Mouse (Mus musculus): ENCODE measurements around the gene Asb5.
"Not testable (repeated sequence)": the region's sequence is repeated elsewhere in the genome, so short reads cannot be mapped to it uniquely, and the experiment has no call there.

The Asb5 gene

GRCm38 (mm10) chr8:54541331-54541730 is 12.0 kb downstream of the Asb5 start:
- DNase-seq, result no peak

DNA sequence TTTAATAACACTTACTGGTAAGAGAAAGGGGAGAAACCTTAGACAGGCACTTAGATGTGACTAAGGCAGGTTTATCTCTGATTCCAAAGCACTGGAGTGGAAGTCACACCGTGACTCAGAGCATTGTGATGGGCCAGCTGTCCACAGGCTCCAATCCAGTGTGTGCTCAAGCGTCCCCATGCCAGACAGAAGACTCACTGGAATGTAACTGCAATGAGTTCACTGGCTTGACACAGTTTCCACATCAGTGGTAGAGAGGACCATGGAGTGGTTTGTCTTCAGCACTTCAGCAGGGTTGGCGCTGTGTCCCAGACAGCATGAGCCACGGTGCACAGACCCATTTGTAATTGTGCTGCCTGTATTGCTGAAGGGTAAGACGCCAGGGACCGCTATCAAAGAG is 19.0 kb downstream of the Asb5 start:
- DNase-seq, result no peak

GRCm38 (mm10) chr8:54550026-54550574 is 20.7 kb downstream of the Asb5 start:
- DNase-seq, result no peak

- DNase-seq, result no peak
These were observed 25.5 kb downstream of the Asb5 start for GRCm38 (mm10) chr8:54554921-54555320.

DNA sequence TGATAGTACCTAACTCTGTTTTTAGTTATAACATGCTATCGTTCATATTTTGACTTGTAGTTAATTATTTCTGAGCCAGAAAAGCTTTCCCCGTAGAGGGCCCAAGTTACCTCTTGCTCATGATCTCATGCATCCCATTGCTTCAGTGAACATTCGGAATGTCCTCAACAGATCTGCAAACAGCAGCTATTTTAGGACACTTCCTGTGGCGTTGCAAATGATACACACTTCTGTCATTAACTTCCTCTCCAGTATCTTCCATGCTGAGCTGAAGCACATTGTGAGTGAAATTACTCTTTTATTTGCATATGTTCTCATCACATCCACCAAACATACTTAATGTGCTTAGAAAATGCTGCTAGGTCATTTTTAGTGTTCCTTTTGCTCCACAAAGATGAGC is 32.8 kb downstream of the Asb5 start:
- DNase-seq, result no peak

DNA sequence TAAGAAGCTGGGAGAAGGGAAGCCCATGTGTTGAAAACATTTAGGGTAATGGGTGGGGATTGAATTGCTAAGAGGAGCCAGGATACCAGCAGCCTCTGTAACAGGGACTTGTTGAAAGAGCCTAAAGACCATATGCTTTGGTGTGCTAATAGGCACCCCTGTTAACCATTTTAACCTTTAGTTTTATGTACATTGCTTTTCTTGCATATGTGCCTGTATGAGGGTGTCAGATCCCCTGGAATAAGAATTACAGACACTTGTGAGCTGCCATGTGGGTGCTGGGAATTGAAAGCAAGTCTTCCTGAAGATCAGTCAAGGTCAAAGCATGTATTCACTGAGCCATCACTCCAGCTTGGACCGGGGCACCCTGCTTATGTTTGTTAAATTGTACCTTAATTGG is 35.8 kb downstream of the Asb5 start:
- DNase-seq, result no peak

DNA sequence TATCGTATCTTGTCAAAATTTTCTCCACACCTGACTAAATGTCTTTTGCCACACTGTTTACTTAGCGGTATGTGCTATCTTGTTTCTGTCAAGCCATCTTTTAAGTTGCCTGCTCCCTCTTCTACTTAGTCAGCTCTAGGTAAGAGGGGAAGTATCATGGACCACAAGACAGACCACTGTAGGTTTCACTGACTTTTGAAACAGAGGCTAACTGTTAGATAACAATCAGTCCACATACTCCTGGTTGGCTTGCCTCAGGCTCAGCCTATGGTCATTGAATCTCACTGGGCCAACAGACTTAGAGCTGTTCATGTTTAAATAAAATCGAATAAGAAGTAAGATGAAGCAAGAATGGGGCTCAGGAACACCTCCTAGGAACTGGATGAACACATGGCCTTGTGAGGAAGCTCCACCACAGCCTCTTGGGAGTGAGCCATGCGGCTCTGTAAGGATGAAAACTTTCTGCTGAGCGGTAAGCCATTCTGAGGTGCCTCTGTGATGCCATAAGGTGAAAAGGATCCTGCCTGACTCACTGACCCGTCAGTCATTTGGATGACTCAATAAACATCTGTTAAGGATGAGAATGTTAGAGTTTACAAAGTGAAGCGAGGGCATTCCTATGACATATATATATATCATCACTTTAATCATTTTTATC is 36.4 kb downstream of the Asb5 start:
- DNase-seq, result no peak

DNA sequence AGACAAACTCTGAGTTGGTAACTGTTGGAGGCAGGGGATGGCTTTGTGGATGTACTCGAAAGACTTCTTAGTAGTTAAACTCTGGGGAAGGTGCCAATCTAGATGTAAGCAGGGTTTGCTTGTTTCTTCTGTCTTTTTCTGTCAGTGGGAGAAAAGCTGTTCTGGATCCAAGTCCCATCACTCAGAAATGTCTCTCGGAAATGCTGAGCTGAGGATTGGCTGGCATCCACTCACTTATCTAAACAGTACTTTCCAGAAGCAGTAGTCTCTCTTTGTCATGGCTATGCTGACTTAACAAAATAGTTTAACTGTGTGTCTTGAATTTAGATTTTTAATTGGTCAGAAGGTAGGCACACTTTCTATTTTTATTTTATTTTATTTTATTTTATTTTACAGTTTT is 37.8 kb downstream of the Asb5 start:
- DNase-seq, result no peak

DNA sequence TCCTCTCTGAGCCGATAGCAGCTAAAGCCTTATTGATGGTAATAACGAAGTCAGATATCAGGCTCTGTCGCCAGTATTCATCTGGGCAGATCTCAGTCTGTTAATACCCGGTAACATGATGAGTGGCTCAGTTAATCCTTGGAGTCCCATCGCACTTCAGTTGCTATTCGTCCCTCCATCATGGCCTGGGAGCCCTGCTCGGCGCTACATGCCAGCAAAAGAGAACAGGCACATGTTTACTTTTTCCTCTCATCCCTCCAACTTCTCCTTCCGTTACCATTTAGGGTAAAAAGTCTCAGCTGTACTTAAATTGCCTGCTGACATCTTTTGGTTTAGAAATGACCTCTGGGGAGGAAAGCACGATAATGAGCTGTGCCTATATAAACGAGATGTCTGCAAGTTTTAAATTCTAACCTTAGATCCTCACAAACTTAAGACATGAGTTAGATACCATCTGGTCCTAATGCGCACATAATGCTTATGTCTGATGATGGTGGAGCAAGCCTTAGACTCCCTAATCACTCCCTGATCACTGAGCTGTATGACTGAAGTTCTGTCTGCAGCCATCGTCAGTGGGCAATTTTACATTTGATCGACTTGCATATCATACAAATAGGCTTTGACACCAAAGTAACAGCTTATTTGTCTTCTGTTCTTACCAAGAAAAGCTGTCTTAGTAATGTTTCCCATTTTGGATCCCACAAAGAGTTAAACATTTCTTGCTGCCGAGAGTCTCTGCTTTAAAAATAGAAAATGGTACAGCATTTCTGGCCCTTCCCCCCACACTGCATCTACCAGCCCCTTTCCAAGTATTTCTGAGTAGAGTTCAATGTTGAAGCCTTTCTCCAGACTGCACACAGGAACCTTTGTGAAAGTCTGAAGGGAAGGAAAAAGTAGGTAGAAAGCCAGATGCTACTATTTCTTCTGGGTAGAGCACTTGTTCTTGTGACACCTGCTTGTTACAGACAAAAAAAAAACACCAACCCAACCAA is 41.5 kb downstream of the Asb5 start:
- DNase-seq, result no peak

DNA sequence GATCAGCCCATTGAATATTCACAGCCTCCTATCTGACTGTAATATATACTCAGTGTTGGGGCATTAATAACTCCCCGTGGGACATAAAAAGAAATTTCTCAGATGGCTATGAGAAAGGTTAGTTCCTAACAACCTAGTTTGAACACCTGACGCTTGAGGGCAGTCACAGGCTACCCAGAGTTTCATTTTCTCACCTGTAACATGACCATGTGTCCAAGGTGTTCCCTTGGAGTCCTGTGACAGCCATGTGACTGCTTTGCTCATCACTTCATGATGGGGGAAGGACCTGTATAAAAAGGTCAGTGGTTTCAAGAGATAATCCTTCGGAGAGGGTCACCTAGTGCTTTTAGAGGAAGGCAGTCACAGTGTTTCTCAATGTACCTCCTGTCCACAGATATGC is 52.1 kb downstream of the Asb5 start:
- DNase-seq, result no peak

DNA sequence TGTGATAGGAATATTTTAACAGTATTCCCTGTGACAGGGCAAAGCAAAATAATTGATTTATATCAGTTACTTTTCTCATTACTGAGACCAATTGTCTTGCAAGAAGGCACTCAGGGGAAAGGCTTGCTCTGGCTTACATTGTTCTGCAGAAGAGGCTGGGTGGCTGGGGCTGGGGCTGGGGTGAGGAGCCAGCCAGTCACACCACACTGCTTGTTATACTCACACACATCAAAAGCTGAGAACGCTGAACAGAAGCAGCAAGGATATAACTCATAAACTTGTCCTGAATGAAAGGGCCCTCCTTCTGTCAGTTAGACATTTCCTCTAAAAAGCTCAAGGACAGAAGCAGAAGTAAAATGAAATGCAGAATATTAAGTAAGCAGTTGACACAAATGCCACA is 53.5 kb downstream of the Asb5 start:
- no peak for DNase-seq

DNA sequence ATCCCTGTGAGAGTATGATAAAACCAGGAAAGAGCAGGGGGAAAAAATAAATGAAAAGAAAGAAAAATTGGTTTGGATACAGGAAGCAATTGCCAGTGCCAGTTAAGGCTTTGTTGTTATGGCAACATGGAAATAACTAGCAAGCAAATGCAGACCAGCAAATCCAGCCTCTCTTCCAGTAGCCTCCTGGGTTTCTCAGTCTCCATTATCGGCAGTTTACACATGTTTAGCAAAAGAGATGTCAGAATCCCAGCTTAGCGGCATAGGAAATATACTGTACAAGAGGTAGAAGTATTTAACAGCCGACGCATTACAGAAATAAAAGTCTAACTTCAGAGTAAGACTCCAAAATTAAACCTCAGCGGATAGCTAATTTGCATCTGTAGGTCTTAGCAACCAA is 65.3 kb downstream of the Asb5 start:
- no peak for DNase-seq

DNA sequence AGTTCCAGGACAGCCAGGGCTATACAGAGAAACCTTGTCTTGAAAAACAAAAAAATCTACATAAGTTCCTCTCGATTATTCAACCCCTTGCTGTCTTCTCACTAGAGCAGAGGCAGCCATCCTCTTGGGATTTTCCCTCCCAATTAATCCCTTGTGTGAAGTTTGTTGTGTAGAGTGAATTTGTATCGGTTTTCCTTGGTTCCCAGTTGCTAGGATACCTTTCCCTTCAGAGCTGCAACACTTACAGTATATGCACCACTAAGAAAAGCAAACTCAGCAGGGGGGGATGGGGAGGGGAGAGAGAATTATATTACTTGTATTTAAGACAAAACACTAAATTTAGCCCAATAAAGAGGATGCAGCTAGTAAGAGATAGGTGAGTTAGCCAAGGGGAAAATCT is 66.7 kb downstream of the Asb5 start:
- no peak for DNase-seq

GRCm38 (mm10) chr8:54596940-54597339 is 67.6 kb downstream of the Asb5 start:
- no peak for DNase-seq

DNA sequence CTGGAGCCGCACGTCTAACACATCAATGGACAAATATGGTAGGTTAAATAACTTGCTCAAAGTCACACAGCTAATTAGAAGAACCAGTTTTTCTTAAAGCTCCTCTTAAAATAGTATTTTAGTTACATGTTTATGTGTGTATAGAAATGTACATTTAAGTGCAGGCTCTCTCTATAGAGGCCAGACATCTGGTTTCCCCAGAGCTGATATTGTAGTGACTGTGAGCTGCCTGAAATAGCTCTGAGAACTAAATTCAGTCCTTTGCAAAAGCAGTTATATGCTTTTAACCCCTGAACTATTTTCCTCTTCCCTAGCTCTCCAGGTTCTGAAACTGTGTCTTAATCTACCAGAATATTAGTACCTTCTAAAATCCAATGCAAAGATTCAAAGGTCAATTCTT is 68.0 kb downstream of the Asb5 start:
- DNase-seq, result no peak

- DNase-seq, result no peak
These were observed 71.4 kb downstream of the Asb5 start, which contains the start of gene Spata4 for GRCm38 (mm10) chr8:54600671-54601251. Spata4 (plus strand) TSS chr8:54600781.

- no peak for DNase-seq
These were observed 74.1 kb downstream of the Asb5 start for GRCm38 (mm10) chr8:54603440-54603839.

DNA sequence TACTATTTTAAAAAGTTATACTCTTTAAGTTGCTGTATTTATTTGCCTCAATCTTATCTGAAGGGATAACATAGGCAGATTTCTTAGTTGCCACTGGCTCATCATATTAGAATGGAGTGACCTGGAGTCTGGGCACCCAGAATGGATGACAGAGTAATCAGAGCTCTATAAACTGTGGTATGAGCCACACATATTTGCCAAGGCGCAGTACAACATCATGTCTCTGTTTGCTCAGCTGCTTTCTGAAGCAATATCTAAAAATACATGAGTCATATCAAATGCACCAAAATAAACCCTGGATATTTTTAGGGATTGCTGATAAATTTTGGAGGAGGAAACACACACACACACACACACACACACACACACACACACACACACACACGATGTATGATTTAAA is 80.0 kb downstream of the Asb5 start:
- no peak for DNase-seq

DNA sequence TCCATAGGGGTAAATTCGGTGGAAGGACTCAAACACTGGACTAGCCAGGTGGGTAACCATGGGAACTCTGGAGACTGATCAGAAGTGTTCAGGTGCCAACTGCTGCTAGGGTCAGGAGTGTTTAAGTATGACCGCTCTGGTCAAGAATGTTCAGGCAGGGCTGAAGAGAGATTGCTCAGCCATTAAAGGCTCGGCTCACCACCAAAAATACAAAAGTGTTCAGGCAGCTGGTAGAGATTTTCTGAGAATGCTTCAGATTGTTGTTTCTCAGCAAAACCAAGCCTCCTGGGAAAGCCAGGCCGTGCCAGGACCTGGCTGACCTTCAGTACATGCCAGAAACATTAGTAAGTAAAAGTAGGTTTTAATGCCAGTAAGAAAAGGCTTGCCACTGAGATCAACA is 80.9 kb downstream of the Asb5 start:
- no peak for DNase-seq

DNA sequence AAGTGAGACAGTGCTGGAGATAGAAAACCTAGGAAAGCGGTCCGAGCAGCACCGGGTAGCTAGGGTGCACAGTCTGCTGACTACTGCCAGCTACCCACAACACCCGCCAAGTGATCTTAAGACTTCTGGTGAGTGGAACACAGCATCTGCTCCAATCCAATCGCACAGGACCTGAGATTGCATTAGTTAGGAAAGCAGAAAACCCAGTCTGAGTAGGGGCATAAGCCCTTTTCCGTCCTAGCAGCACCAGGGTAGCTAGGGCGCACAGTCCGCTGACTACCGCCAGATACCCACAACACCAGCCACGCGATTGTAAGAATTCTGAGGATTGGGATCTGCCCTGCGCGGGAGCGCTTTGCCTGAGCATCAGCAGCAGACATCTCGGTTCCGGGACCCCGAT is 87.3 kb downstream of the Asb5 start:
- DNase-seq, result not testable (repeated sequence)
